Mouse (Mus musculus) lung, embryonic 16.5 days (tissue): Measurements from ENCODE around the gene Fhit. TPM values are rescaled to one million over a fixed set of nuclear protein-coding genes. Genes with fewer than 3 reads are reported as not detected.

ENCODE experiments used
- ATAC-seq: fragments of 200-750 bp; cut with Nextera tagmentation; 2 replicates; pipeline ENCODE4 v1.8.0; 2017; ENCODE audit warnings: low read depth, mild to moderate bottlenecking, moderate library complexity
- H3K27ac ChIP-seq: fragments of 300-500 bp; sonication (generic); 2 replicates; pipeline ENCODE4 v1.5.1; 2014; ENCODE audit warnings: mild to moderate bottlenecking, control low read depth, low read length
- H3K27me3 ChIP-seq: fragments of 300-500 bp; sonication (generic); 2 replicates; pipeline ENCODE4 v1.6.1; 2014; ENCODE audit warnings: low read depth, low read length, mixed read lengths; ENCODE audit not compliant: control insufficient read depth, insufficient read depth
- H3K36me3 ChIP-seq: fragments of 300-500 bp; sonication (generic); 2 replicates; pipeline ENCODE4 v1.6.1; 2014; ENCODE audit warnings: low read length; ENCODE audit not compliant: control insufficient read depth, insufficient read depth
- H3K4me1 ChIP-seq: fragments of 300-500 bp; sonication (generic); replicated peaks from 2 replicates; pipeline ENCODE4 v1.6.1; 2014; ENCODE audit warnings: low read length, mixed read lengths; ENCODE audit not compliant: control insufficient read depth, insufficient read depth
- H3K4me2 ChIP-seq: fragments of 300-500 bp; sonication (generic); 2 replicates; pipeline ENCODE4 v1.6.1; 2014; ENCODE audit warnings: low read depth, low read length, control low read depth
- H3K4me3 ChIP-seq: fragments of 300-500 bp; sonication (generic); 2 replicates; pipeline ENCODE4 v1.5.1; 2014; ENCODE audit warnings: mild to moderate bottlenecking, low read length, control low read depth
- H3K9ac ChIP-seq: fragments of 300-500 bp; sonication (generic); 2 replicates; pipeline ENCODE4 v1.6.1; 2014; ENCODE audit warnings: low read length, control low read depth
- H3K9me3 ChIP-seq: fragments of 300-500 bp; sonication (generic); 2 replicates; pipeline ENCODE4 v1.6.1; 2016; ENCODE audit warnings: low read length; ENCODE audit not compliant: control insufficient read depth
- WGBS: fragments of 180-500 bp; shearing (Covaris S2); extraction: QIAGEN DNeasy Blood & Tissue Kit; methylation state at CpG from one replicate; pipeline ENCODE4 v1.1.7; 2014; 5-methylcytosine and 5-hydroxymethylcytosine counted together
- polyA plus RNA-seq: library from polyadenylated mRNA; unstranded; fragments of >200 nt; fragmentation: Nextera tagmentation; extraction: Ambion mirVana; gene quantifications from 2 replicates; pipeline ENCODE4 v1.2.1, GENCODE M21; 2015

Fhit gene
- polyA plus RNA-seq, 1 experiment from 2014 or later, result 4.9 TPM

DNA sequence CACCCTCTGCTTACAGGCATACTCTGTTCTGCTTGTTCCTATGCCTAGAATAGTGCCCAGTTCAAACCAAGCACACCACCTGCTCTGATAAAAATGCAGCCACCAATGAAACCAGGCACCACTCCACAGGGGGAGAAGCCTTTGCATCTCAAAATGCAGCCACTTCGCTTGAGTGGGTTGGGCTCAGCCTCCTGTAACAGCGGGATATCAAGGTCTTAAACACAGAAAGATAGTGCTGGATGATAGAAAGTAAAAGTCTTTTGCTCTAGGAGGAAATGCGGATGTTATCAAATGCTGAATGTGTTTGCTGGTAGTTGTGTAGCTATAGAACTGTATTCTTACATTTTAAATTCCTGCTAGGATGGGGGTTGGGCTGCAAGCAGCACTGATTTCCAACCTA, 140.4 kb downstream of the Fhit start:
- Histone ChIP-seq H3K4me3 (no peak overlapping the region), H3K4me1 (no peaks in the 10 kb centered on the region), H3K36me3 (no peaks in the 10 kb centered on the region), H3K27me3 (no peaks in the 10 kb centered on the region), H3K9ac (no peak overlapping the region), H3K9me3 (no peaks in the 10 kb centered on the region), H3K4me2 (no peak overlapping the region), H3K27ac (no peak overlapping the region)
- WGBS, result 34% methylated on average over 3 of the region's 3 CpGs
- ATAC-seq, result no peak

DNA sequence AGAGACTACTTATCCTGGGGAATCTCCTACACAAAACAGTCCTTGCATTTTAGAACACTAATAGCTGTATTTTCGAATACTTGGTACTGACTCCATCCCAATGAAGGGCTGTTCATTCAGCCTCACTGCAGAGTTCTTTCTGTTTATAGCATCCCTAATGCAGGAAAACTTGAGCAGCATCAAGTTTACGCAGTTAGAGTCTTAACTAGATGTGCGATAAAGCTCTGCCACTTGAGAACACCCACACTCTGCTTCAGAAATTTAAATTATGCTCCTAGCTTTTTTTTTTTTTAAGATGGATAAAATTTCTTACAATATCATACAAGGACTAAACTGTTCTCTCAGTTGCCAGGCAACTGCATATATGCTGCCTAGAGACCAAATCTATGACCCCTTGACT, 183.2 kb downstream of the Fhit start:
- H3K4me3 ChIP-seq, result no peak overlapping the region
- no peaks in the 10 kb centered on the region for H3K27me3 ChIP-seq
- no peaks in the 10 kb centered on the region for H3K9me3 ChIP-seq
- H3K4me2 ChIP-seq, result no peak overlapping the region
- H3K4me1 ChIP-seq, result no peaks in the 10 kb centered on the region
- no peak overlapping the region for H3K27ac ChIP-seq
- ATAC-seq, result no peak
- H3K36me3 ChIP-seq, result no peaks in the 10 kb centered on the region
- 89% methylated on average over 3 of the region's 3 CpGs for WGBS
- no peak overlapping the region for H3K9ac ChIP-seq

DNA sequence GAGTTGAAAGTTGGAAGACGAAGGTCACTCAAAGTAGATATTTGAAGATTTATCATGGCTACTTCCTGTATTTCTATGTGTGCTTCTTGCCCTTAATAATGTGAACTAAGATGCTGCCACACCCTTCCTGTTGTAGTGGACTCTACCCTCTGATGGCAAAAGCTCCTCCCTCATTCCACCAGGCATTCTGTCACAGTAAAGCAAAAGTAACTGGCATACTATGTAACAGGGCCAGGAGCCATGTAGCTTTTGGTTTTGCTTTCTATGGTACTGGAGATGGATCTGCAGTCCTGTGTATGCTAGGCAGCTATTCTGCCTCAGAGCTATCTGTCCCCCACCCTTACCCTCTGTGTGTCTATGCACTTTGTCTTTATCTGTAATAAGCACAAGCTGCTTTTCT, 220.2 kb downstream of the Fhit start:
- Histone ChIP-seq H3K27ac (no peak overlapping the region), H3K4me2 (no peak overlapping the region), H3K4me3 (no peak overlapping the region)

DNA sequence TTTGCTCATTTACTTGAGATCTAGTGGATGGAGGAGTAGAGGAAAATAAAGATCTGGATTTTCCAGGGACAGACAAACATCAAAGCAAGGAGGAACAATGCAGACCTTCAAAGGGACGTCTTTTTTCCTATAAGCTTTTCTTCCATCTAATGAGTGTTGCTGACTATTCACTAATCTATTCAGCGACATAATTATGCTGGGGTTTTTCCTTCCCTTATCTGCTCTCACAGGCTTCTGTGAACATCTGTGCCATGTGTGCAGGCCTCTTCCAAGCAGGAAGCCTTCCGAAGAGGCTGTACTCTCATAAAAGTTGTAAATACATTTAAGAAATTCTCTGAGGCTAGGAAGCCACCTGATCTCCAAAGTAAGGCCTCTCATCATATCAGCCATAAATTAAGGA, 228.2 kb downstream of the Fhit start:
- Histone ChIP-seq H3K4me2 (no peak overlapping the region), H3K36me3 (no peaks in the 10 kb centered on the region), H3K9me3 (no peaks in the 10 kb centered on the region), H3K4me3 (no peak overlapping the region), H3K27me3 (no peaks in the 10 kb centered on the region), H3K9ac (no peak overlapping the region), H3K4me1 (no peaks in the 10 kb centered on the region), H3K27ac (no peak overlapping the region)
- 38% methylated on average over 3 of the region's 3 CpGs for whole genome bisulfite sequencing
- no peak for ATAC-seq

More for the DNA sequence above, 220.2 kb downstream of the Fhit start:
- no peak overlapping the region for H3K9ac ChIP-seq
- no peaks in the 10 kb centered on the region for H3K36me3 ChIP-seq
- H3K9me3 ChIP-seq, result no peaks in the 10 kb centered on the region
- H3K27me3 ChIP-seq, result no peaks in the 10 kb centered on the region
- no peaks in the 10 kb centered on the region for H3K4me1 ChIP-seq
- WGBS, result 76% methylated on average over 1 of the region's 1 CpGs
- ATAC-seq, result no peak

DNA sequence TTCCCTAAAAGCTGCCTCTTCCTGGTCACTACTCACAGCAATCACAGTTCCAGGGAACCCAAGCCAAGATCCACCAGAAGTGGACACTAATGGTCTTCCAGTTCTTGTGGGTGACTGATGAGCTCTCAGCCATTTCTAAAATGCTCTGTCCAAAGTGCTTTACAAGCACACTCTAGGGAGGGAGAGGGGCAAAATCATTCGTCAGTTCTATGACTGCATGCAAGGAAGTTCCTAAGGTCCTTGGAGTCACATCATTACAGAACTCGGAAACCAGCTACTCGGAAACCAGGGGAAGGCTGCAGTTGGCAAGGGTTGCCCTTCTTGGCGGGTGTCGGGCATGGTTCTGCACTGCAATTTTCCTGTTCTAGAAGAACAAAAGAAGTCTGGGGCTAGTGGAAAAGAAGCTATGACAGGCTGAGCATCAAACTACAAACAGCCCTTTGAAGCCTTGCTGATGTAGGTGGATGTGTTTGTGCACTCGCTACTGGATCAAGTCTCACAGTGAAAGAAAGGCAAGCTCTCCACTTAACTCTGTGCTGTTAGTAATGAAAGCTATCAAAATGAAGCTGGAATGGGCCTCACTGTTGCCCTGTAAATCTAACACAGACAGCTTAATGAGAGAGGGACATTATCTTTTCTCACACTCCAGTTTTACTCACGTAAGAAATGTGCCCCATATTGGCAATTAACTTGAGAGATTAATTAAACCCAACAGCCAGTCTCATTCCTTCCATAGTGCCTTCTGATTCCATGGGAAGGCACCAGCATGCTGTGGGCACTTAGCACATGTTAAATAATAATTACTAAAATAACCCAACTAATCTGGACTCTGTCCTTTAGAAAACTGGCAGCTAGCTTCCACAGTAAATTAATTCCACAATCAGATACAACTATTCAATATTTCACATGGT, 243.7 kb downstream of the Fhit start:
- H3K27ac ChIP-seq, result no peak overlapping the region
- WGBS, result 72% methylated on average over 7 of the region's 7 CpGs
- H3K27me3 ChIP-seq, result no peaks in the 10 kb centered on the region
- no peak overlapping the region for H3K9ac ChIP-seq
- H3K9me3 ChIP-seq, result no peaks in the 10 kb centered on the region
- no peaks in the 10 kb centered on the region for H3K4me1 ChIP-seq
- no peak overlapping the region for H3K4me3 ChIP-seq
- ATAC-seq, result no peak
- no peak overlapping the region for H3K4me2 ChIP-seq
- no peaks in the 10 kb centered on the region for H3K36me3 ChIP-seq

DNA sequence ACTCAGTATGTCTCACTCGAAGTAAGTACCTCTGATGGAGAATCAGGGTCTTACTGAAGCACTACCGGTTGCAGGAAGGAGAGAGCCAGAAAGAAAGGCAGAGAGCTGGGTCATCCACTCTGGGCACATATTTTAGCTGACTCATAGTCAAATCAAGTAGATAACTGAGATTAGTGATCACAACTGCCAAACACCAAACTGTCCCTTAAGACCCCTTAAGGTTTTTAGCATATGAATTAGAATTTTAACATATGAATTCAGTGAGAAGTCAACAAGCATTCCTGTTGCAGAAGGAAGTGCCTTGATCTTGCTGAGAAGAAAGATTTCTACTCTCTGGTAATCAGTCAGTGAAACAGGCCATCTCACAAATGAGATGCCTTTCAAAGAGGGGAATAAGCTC, 253.8 kb downstream of the Fhit start:
- WGBS, result 69% methylated on average over 2 of the region's 2 CpGs
- no peak overlapping the region for H3K27ac ChIP-seq
- ATAC-seq, result no peak

DNA sequence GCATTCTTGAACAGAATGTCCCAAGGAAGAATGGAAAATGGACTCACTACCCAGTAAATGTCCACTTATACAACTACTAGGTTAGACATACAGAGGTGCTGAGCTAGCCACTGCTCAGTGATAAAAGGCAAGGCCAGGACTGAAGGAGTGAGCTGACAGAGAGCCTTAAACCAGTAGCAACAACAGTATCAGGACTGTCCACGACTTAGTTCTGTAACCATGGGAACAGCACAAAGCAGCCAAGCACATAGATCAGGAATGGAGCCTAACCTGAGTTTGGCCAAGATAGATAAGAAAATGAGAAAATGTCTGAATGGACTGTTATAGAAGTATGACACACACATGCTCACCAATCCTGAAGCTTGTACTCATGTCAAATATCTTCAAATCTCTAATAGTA, 279.1 kb downstream of the Fhit start:
- 34% methylated on average over 1 of the region's 1 CpGs for WGBS

More for the DNA sequence above, 253.8 kb downstream of the Fhit start:
- Histone ChIP-seq H3K4me2 (no peak overlapping the region), H3K36me3 (no peaks in the 10 kb centered on the region), H3K9me3 (no peaks in the 10 kb centered on the region), H3K4me1 (no peaks in the 10 kb centered on the region), H3K4me3 (no peak overlapping the region), H3K27me3 (no peaks in the 10 kb centered on the region), H3K9ac (no peak overlapping the region)

DNA sequence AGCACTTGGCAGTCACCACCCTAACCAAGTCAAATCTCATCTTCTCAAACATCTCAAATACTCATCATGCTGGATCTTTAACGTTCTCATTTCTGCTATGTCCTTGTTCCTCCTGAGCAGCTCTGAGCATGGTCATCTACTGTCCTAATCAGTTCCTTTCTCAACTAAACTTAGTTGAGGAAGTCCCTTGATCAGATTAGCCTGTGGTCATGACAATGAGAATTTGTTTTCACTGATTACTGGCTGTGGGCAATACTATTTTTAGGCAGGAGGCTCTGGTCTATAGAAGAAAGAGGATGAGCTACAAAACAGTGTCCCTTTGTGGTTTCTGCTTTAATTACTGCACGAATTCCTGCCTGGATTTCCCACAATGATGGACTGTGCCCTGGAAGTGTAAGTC, 281.1 kb downstream of the Fhit start:
- Histone ChIP-seq H3K36me3 (no peaks in the 10 kb centered on the region), H3K27ac (no peak overlapping the region), H3K4me1 (no peaks in the 10 kb centered on the region), H3K4me2 (no peak overlapping the region), H3K9ac (no peak overlapping the region), H3K9me3 (no peaks in the 10 kb centered on the region), H3K4me3 (no peak overlapping the region), H3K27me3 (no peaks in the 10 kb centered on the region)
- 73% methylated on average over 2 of the region's 2 CpGs for WGBS
- no peak for ATAC-seq

More for the DNA sequence above, 279.1 kb downstream of the Fhit start:
- no peaks in the 10 kb centered on the region for H3K4me1 ChIP-seq
- no peaks in the 10 kb centered on the region for H3K9me3 ChIP-seq
- no peak overlapping the region for H3K9ac ChIP-seq
- no peak overlapping the region for H3K27ac ChIP-seq
- H3K36me3 ChIP-seq, result no peaks in the 10 kb centered on the region
- H3K4me3 ChIP-seq, result no peak overlapping the region
- no peak for ATAC-seq
- H3K4me2 ChIP-seq, result no peak overlapping the region
- no peaks in the 10 kb centered on the region for H3K27me3 ChIP-seq

DNA sequence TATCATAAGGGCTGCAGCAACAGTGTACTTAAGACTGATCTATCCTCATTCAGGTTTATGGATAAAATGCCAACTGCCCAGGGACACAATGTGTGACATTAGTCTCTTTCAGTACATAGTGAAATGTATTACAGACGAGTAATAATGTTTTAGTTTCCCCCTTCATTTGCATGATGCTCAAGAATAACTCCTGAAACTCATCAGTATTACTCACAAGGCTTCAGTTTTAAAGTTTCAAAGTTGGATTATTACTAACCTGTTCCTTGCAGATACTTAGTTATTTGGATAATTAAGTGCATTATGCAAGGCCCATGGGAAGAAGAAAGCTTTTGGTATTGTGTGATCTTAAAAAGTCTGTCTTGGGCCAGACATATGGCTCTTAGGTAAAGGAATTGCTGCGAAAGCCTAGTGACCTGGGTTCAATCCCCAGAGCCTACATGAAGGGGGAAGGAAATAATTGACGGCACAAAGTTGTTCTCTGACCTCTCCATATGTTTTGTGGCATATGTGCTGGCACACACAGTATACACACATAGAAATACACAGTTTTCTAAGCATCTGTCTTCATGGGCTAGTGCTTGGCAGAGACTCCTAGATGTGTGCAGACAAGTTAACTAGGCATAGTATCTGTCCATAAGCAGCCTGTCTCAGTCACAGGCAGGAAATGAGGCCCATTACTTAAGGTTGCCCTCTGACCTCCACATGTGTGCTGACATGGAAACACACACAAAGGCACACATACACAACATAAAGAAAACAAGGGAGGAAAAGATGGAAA, 287.1 kb downstream of the Fhit start:
- no peak for ATAC-seq
- Histone ChIP-seq H3K9ac (no peak overlapping the region), H3K27me3 (no peaks in the 10 kb centered on the region), H3K27ac (no peak overlapping the region), H3K36me3 (no peaks in the 10 kb centered on the region), H3K4me1 (no peaks in the 10 kb centered on the region), H3K4me2 (no peak overlapping the region), H3K4me3 (no peak overlapping the region), H3K9me3 (no peaks in the 10 kb centered on the region)
- 70% methylated on average over 3 of the region's 3 CpGs for WGBS
